Mouse (Mus musculus) intestine, embryonic 14.5 days (tissue): ENCODE measurements around the gene Tbc1d17. TPM values are rescaled to one million over a fixed set of nuclear protein-coding genes. Genes with fewer than 3 reads are reported as not detected.

Source experiments
- ATAC-seq: fragments of 200-750 bp; cut with Nextera tagmentation; replicated peaks from 2 replicates; pipeline ENCODE4 v1.8.0; 2017; ENCODE audit warnings: low read depth, moderate number of reproducible peaks, moderate TSS enrichment, moderate library complexity; ENCODE audit not compliant: low FRiP score, low TSS enrichment
- DNase-seq: peaks from one replicate; pipeline ENCODE4 v3.0.0-alpha.2; 2018; ENCODE audit warnings: low spot score
- H3K27ac ChIP-seq: fragments of 300-500 bp; sonication (generic); 2 replicates; pipeline ENCODE4 v1.5.1; 2014; ENCODE audit warnings: low read depth, mild to moderate bottlenecking, control low read depth
- H3K27me3 ChIP-seq: fragments of 300-500 bp; sonication (generic); replicated peaks from 2 replicates; pipeline ENCODE4 v1.6.1; 2014; ENCODE audit warnings: low read length, control low read depth; ENCODE audit not compliant: control insufficient read depth, insufficient read depth
- H3K36me3 ChIP-seq: fragments of 300-500 bp; sonication (generic); 2 replicates; pipeline ENCODE4 v1.6.1; 2014; ENCODE audit warnings: low read length, control low read depth; ENCODE audit not compliant: control insufficient read depth, insufficient read depth
- H3K4me1 ChIP-seq: fragments of 300-500 bp; sonication (generic); replicated peaks from 2 replicates; pipeline ENCODE4 v1.6.1; 2014; ENCODE audit warnings: low read length, control low read depth, mixed read lengths; ENCODE audit not compliant: control insufficient read depth, insufficient read depth
- H3K4me2 ChIP-seq: fragments of 300-500 bp; sonication (generic); 2 replicates; pipeline ENCODE4 v1.6.1; 2014; ENCODE audit warnings: low read length
- H3K4me3 ChIP-seq: fragments of 300-500 bp; sonication (generic); 2 replicates; pipeline ENCODE4 v1.5.1; 2014; ENCODE audit warnings: low read depth, low read length, control low read depth, mixed read lengths
- H3K9ac ChIP-seq: fragments of 300-500 bp; sonication (generic); 2 replicates; pipeline ENCODE4 v1.6.1; 2014; ENCODE audit warnings: mild to moderate bottlenecking, low read length
- H3K9me3 ChIP-seq: fragments of 300-500 bp; sonication (generic); 2 replicates; pipeline ENCODE4 v1.6.1; 2016; ENCODE audit warnings: low read length, control low read depth; ENCODE audit not compliant: control insufficient read depth
- WGBS: fragments of 180-500 bp; shearing (Covaris S2); extraction: QIAGEN DNeasy Blood & Tissue Kit; methylation state at CpG from one replicate; pipeline ENCODE4 v1.1.7; 2014; 5-methylcytosine and 5-hydroxymethylcytosine counted together
- polyA plus RNA-seq: library from polyadenylated mRNA; unstranded; fragments of >200 nt; fragmentation: Nextera tagmentation; extraction: Ambion mirVana; gene quantifications from 2 replicates; pipeline ENCODE4 v1.2.1, GENCODE M21; 2014

The Tbc1d17 gene
- polyA plus RNA-seq, 1 experiment from 2014 or later, result 72.4 TPM

DNA sequence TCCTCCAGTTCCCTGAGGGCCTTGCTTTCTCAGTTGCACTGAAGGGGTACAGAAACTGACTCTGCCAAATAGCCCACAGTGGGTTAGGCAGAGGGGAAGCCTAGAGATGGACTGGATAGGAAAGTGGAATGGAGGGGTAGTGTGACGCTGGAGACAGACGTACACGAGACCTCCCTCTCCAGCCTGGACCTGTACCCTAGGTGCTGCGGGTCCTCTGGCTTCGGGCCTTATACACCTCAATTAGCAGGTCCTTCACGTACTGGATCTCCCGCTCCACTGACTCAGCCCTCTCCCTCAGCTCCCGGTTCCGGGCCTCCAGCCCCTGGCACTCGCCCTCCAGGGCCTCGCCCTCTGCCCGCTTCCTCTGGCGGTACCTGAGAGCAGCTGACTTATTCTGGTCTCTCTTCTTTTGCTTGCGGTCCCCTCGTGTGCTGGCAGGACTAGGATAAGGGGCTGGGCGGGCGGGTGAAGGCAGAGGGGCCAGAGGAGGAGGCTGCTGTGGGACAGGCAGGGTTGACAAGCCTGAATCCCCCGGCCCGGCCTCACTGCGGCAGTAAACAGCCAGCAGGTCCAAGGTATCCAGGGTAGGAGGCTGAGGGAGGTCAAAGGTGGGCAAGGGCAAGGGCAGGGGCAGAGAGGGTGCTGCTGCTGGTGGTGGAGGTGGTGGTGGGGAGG, 36.1 kb downstream of the Tbc1d17 start:
- WGBS, result 93% methylated on average over 20 of the region's 20 CpGs
- ATAC-seq (no peak), DNase-seq (peak; percentile 39)
- no peak overlapping the region for H3K27ac ChIP-seq
- peaks cover 9% of the 10 kb centered on the region for H3K4me1 ChIP-seq
- H3K4me2 ChIP-seq, result no peak overlapping the region
- H3K27me3 ChIP-seq, result no peaks in the 10 kb centered on the region
- H3K4me3 ChIP-seq, result no peak overlapping the region
- H3K36me3 ChIP-seq, result peaks cover 14% of the 10 kb centered on the region; the same call in 1 of the 2 replicates
- H3K9ac ChIP-seq, result no peak overlapping the region
- H3K9me3 ChIP-seq, result no peaks in the 10 kb centered on the region

- no peaks in the 10 kb centered on the region for H3K9me3 ChIP-seq
- WGBS, result 85% methylated on average over 7 of the region's 7 CpGs
- ATAC-seq, result no peak
- peaks cover 3% of the 10 kb centered on the region; the same call in 1 of the 2 replicates for H3K4me1 ChIP-seq
- no peak overlapping the region for H3K9ac ChIP-seq
- peak; percentile 9 for DNase-seq
- H3K27me3 ChIP-seq, result no peaks in the 10 kb centered on the region
- no peak overlapping the region for H3K4me3 ChIP-seq
- no peak overlapping the region for H3K27ac ChIP-seq
- H3K4me2 ChIP-seq, result no peak overlapping the region
- H3K36me3 ChIP-seq, result peaks cover 14% of the 10 kb centered on the region; the same call in 1 of the 2 replicates
Measured at GRCm38 (mm10) chr7:44810819-44811557, 37.9 kb downstream of the Tbc1d17 start.

DNA sequence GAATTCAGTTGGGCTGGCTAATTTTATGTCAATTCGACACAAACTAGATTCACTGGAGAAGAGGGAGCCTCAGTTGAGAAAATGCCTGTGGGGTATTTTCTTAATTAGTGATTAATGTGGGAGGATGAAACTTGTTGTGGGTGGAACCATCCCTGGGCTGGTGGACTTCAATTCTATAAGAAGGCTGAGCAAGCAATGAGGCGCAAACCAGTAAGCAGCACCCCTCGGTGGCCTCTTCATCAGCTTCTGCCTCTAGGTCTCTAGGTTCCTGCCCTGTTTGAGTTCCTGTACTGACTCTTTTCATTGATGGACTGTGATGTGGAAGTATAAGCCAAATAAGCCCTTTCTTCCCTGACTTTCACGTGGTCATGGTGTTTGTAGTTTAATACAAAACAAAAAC, 38.5 kb downstream of the Tbc1d17 start:
- H3K4me3 ChIP-seq, result no peak overlapping the region
- H3K4me2 ChIP-seq, result no peak overlapping the region
- peaks cover 3% of the 10 kb centered on the region; the same call in 1 of the 2 replicates for H3K4me1 ChIP-seq
- H3K27me3 ChIP-seq, result no peaks in the 10 kb centered on the region
- H3K36me3 ChIP-seq, result peaks cover 14% of the 10 kb centered on the region; the same call in 1 of the 2 replicates
- WGBS, result 82% methylated on average over 4 of the region's 4 CpGs
- H3K9ac ChIP-seq, result no peak overlapping the region
- H3K9me3 ChIP-seq, result no peaks in the 10 kb centered on the region
- peak; percentile 10 for DNase-seq
- ATAC-seq, result no peak
- H3K27ac ChIP-seq, result no peak overlapping the region

- Histone ChIP-seq H3K9me3 (no peaks in the 10 kb centered on the region), H3K4me3 (no peak overlapping the region), H3K27ac (no peak overlapping the region), H3K27me3 (no peaks in the 10 kb centered on the region), H3K9ac (no peak overlapping the region), H3K36me3 (peaks cover 14% of the 10 kb centered on the region; the same call in 1 of the 2 replicates), H3K4me1 (no peaks in the 10 kb centered on the region), H3K4me2 (no peak overlapping the region)
- DNase-seq, result peak; percentile 46
- 86% methylated on average over 3 of the region's 3 CpGs for WGBS
- no peak for ATAC-seq
Measured at GRCm38 (mm10) chr7:44809466-44809865, 39.4 kb downstream of the Tbc1d17 start.

GRCm38 (mm10) chr7:44808927-44809326, 40.0 kb downstream of the Tbc1d17 start:
- no peak overlapping the region for H3K4me2 ChIP-seq
- no peaks in the 10 kb centered on the region for H3K27me3 ChIP-seq
- no peaks in the 10 kb centered on the region for H3K9me3 ChIP-seq
- H3K27ac ChIP-seq, result no peak overlapping the region
- peaks cover 11% of the 10 kb centered on the region; the same call in 1 of the 2 replicates for H3K36me3 ChIP-seq
- 87% methylated on average over 2 of the region's 2 CpGs for WGBS
- H3K4me3 ChIP-seq, result no peak overlapping the region
- no peak overlapping the region for H3K9ac ChIP-seq
- H3K4me1 ChIP-seq, result no peaks in the 10 kb centered on the region
- DNase-seq (peak; percentile 2), ATAC-seq (no peak)

- Histone ChIP-seq H3K27me3 (no peaks in the 10 kb centered on the region), H3K4me1 (no peaks in the 10 kb centered on the region), H3K27ac (no peak overlapping the region), H3K4me2 (no peak overlapping the region), H3K36me3 (no peaks in the 10 kb centered on the region), H3K9me3 (no peaks in the 10 kb centered on the region), H3K4me3 (no peak overlapping the region), H3K9ac (no peak overlapping the region)
- DNase-seq (peak; percentile 20), ATAC-seq (no peak)
- WGBS, result 85% methylated on average over 6 of the region's 6 CpGs
Measured at GRCm38 (mm10) chr7:44792781-44793180, 56.1 kb downstream of the Tbc1d17 start.

DNA sequence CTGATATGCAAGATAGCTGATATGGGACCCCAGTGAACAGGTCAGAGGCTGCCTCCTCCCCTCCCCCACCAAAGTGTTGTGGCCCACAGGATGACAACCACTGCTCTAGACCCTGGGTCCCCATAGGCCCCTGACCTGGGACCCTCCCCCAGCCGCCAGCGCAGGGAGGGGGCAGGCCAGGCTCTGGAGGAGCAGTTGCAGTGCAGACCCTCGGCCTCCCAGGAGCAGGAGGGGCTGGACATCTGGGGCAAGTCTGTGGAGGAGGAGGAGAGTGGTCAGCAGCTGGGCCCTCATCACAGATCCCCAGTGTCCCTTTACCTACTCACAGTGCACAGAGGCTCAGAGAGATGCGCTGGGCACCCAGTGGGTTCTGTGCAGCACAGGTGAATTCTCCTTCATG, 58.8 kb downstream of the Tbc1d17 start:
- DNase-seq (no peak), ATAC-seq (no peak)
- no peak overlapping the region for H3K4me2 ChIP-seq
- no peaks in the 10 kb centered on the region for H3K36me3 ChIP-seq
- 65% methylated on average over 4 of the region's 4 CpGs for WGBS
- no peaks in the 10 kb centered on the region for H3K4me1 ChIP-seq
- no peak overlapping the region for H3K27ac ChIP-seq
- H3K4me3 ChIP-seq, result no peak overlapping the region
- H3K27me3 ChIP-seq, result no peaks in the 10 kb centered on the region
- no peak overlapping the region for H3K9ac ChIP-seq
- no peaks in the 10 kb centered on the region for H3K9me3 ChIP-seq

DNA sequence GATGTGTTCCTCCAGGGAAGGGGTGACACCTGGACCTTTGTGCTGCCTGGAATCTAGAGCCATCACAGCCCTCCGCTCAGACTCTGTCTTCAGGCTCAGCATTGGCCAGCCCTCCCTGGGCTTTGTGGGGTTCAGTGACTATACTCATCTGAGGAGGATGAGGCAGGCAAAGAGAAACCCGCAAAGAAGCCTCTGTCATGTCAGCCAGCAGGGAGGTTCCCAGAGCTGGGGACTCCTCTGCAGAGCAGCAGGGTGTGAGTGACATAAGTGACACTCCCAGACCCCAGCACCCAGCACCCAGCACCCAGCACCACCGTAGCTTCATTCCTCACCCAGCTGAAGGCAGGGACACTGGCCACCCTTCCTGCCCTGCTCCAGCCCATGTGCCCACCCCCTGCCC, 59.3 kb downstream of the Tbc1d17 start:
- H3K9ac ChIP-seq, result no peak overlapping the region
- H3K27me3 ChIP-seq, result no peaks in the 10 kb centered on the region
- no peak for ATAC-seq
- no peaks in the 10 kb centered on the region for H3K4me1 ChIP-seq
- H3K27ac ChIP-seq, result no peak overlapping the region
- H3K9me3 ChIP-seq, result no peaks in the 10 kb centered on the region
- DNase-seq, result no peak
- H3K36me3 ChIP-seq, result no peaks in the 10 kb centered on the region
- H3K4me2 ChIP-seq, result no peak overlapping the region
- WGBS, result 77% methylated on average over 3 of the region's 3 CpGs
- no peak overlapping the region for H3K4me3 ChIP-seq
